Mouse (Mus musculus) midbrain, embryonic 10.5 days (tissue): ENCODE results near the gene 4930438A08Rik. TPM values are rescaled to one million over a fixed set of nuclear protein-coding genes. Genes with fewer than 3 reads are reported as not detected.

Source experiments
- DNase-seq: peaks from one replicate; pipeline ENCODE4 v3.0.0-alpha.2; 2017; ENCODE audit warnings: low spot score
- H3K27ac ChIP-seq: fragments of 300-500 bp; sonication (generic); replicated peaks from 2 replicates; pipeline ENCODE4 v1.5.1; 2016; ENCODE audit warnings: mild to moderate bottlenecking
- H3K27me3 ChIP-seq: fragments of 300-500 bp; sonication (generic); 2 replicates; pipeline ENCODE4 v1.6.1; 2016; ENCODE audit warnings: low read depth, mild to moderate bottlenecking; ENCODE audit not compliant: poor library complexity, severe bottlenecking
- H3K36me3 ChIP-seq: fragments of 300-500 bp; sonication (generic); 2 replicates; pipeline ENCODE4 v1.6.1; 2016; ENCODE audit warnings: mild to moderate bottlenecking, moderate library complexity
- H3K4me1 ChIP-seq: fragments of 300-500 bp; sonication (generic); 2 replicates; pipeline ENCODE4 v1.6.1; 2016
- H3K4me3 ChIP-seq: fragments of 300-500 bp; sonication (generic); 2 replicates; pipeline ENCODE4 v1.5.1; 2016; ENCODE audit warnings: mild to moderate bottlenecking, moderate library complexity
- H3K9me3 ChIP-seq: fragments of 300-500 bp; sonication (generic); replicated peaks from 2 replicates; pipeline ENCODE4 v1.6.1; 2016; ENCODE audit warnings: mild to moderate bottlenecking
- WGBS: fragments of 180-500 bp; shearing (Covaris S2); methylation state at CpG from one replicate; pipeline ENCODE4 v1.1.7; 2016; 5-methylcytosine and 5-hydroxymethylcytosine counted together
- polyA plus RNA-seq: library from polyadenylated mRNA; unstranded; fragments of >200 nt; fragmentation: Nextera tagmentation; extraction: Ambion mirVana; gene quantifications from 2 replicates; pipeline ENCODE4 v1.2.1, GENCODE M21; 2016

The 4930438A08Rik gene
- polyA plus RNA-seq, 1 experiment from 2014 or later, result not detected

- H3K36me3 ChIP-seq, result no peaks in the 10 kb centered on the region
- no peak overlapping the region for H3K27ac ChIP-seq
- no peaks in the 10 kb centered on the region for H3K9me3 ChIP-seq
- 83% methylated on average over 5 of the region's 5 CpGs for WGBS
- H3K4me3 ChIP-seq, result no peak overlapping the region
- no peaks in the 10 kb centered on the region for H3K27me3 ChIP-seq
- no peaks in the 10 kb centered on the region for H3K4me1 ChIP-seq
- DNase-seq, result no peak
Observed at GRCm38 (mm10) chr11:58250550-58250949, 24.0 kb upstream of the 4930438A08Rik start.

GRCm38 (mm10) chr11:58254411-58254810, 20.2 kb upstream of the 4930438A08Rik start:
- no peaks in the 10 kb centered on the region for H3K27me3 ChIP-seq
- DNase-seq, result no peak
- H3K27ac ChIP-seq, result no peak overlapping the region
- no peaks in the 10 kb centered on the region for H3K36me3 ChIP-seq
- no peaks in the 10 kb centered on the region for H3K9me3 ChIP-seq
- WGBS, result 84% methylated on average over 3 of the region's 3 CpGs
- no peaks in the 10 kb centered on the region for H3K4me1 ChIP-seq
- no peak overlapping the region for H3K4me3 ChIP-seq

DNA sequence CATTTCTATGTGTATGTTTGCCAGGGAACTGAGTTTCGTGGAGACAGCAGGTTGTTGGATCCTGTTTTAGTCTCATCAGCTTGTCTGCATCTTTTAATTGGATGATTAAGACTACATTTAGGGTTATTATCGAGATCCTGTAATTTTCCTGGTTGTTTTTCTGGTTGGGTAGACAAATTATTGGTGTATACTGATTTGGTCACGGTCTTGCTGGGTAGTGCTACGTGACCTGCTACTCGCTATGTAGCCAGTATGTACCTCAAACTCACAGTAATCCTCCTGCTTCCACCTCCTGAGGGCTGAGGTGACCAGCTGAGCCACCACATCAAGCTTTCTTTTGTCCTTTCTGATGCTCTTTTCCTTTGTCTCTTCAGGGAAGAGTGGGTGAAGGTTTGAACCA, 16.8 kb upstream of the 4930438A08Rik start:
- DNase-seq, result no peak
- no peak overlapping the region for H3K4me3 ChIP-seq
- H3K27ac ChIP-seq, result no peak overlapping the region
- H3K36me3 ChIP-seq, result no peaks in the 10 kb centered on the region
- 84% methylated on average over 5 of the region's 5 CpGs for WGBS
- H3K4me1 ChIP-seq, result no peaks in the 10 kb centered on the region
- no peaks in the 10 kb centered on the region for H3K27me3 ChIP-seq
- H3K9me3 ChIP-seq, result no peaks in the 10 kb centered on the region

DNA sequence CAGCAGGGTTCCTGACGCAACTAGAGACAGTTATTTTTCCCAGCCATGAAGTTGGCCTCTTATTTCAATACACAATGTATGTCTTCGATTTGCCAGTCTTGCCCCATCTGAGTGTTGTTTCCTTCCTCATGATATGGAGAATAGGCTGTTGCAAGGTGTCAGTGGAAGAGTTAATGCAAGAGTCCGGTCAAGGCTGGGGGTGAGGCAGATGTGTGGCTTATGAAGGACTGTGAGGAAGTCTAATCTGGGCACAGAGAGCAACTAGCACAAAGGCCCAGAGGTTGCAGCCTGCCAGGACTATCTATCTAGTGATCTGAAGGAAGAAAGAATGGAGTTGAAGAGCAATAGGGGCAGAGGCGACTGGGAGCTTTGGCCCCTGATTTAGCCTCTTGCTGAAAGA, 14.4 kb upstream of the 4930438A08Rik start:
- Histone ChIP-seq H3K9me3 (no peaks in the 10 kb centered on the region), H3K36me3 (no peaks in the 10 kb centered on the region)

DNA sequence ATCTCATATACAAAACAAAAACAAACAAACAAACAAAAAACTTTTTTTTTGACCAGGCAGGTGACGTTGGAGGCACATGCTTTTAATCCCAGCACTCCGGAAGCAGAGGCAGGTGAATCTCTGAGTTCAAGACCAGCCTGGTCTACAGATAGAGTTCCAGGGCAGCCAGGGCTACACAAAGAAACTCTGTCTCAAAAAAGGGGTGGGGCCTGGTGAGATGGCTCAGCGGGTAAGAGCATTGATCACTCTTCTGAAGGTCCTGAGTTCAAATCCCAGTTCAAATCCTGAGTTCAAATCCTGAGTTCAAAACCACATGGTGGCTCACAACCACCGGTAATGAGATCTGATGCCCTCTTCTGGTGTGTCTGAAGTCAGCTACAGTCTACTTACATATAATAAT, 12.8 kb upstream of the 4930438A08Rik start:
- 78% methylated on average over 4 of the region's 4 CpGs for WGBS
- H3K4me3 ChIP-seq, result no peak overlapping the region
- no peaks in the 10 kb centered on the region for H3K27me3 ChIP-seq
- no peak for DNase-seq
- no peaks in the 10 kb centered on the region for H3K36me3 ChIP-seq
- H3K9me3 ChIP-seq, result no peaks in the 10 kb centered on the region
- H3K27ac ChIP-seq, result no peak overlapping the region
- no peaks in the 10 kb centered on the region for H3K4me1 ChIP-seq

More for the DNA sequence above, 14.4 kb upstream of the 4930438A08Rik start:
- no peaks in the 10 kb centered on the region for H3K27me3 ChIP-seq
- H3K27ac ChIP-seq, result no peak overlapping the region
- H3K4me1 ChIP-seq, result no peaks in the 10 kb centered on the region
- no peak for DNase-seq
- WGBS, result 88% methylated on average over 4 of the region's 4 CpGs
- no peak overlapping the region for H3K4me3 ChIP-seq

GRCm38 (mm10) chr11:58262336-58262735, 12.3 kb upstream of the 4930438A08Rik start:
- WGBS, result 87% methylated on average over 3 of the region's 3 CpGs
- no peak for DNase-seq
- H3K9me3 ChIP-seq, result no peaks in the 10 kb centered on the region

DNA sequence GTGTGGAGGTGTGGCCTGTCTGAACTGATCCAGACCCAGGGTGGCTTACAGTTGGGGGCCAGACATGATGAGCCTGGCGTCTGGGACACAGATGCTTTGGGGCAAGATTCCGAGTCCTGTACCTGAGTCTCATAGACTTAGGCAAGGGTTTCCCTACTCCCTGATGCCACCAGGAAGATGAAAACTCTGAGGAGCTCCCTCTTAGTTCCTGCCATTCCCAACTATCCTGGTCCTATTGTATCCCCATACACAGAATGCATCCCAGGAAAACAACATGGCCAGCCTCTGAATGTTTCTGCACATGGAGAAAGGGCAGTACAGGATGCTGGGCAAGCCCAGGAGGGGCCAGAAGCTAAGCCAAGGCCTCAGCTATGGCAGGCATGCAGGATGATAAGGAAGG, 11.1 kb upstream of the 4930438A08Rik start:
- 81% methylated on average over 2 of the region's 2 CpGs for whole genome bisulfite sequencing
- Histone ChIP-seq H3K27me3 (no peaks in the 10 kb centered on the region), H3K4me1 (no peaks in the 10 kb centered on the region), H3K36me3 (no peaks in the 10 kb centered on the region), H3K27ac (no peak overlapping the region), H3K4me3 (no peak overlapping the region), H3K9me3 (no peaks in the 10 kb centered on the region)
- no peak for DNase-seq

More at GRCm38 (mm10) chr11:58262336-58262735, 12.3 kb upstream of the 4930438A08Rik start:
- Histone ChIP-seq H3K27me3 (no peaks in the 10 kb centered on the region), H3K36me3 (no peaks in the 10 kb centered on the region), H3K4me1 (no peaks in the 10 kb centered on the region), H3K27ac (no peak overlapping the region), H3K4me3 (no peak overlapping the region)

GRCm38 (mm10) chr11:58264546-58264945, 10.1 kb upstream of the 4930438A08Rik start:
- no peaks in the 10 kb centered on the region for H3K9me3 ChIP-seq
- H3K4me1 ChIP-seq, result no peaks in the 10 kb centered on the region
- DNase-seq, result no peak
- 89% methylated on average over 9 of the region's 9 CpGs for WGBS
- H3K36me3 ChIP-seq, result no peaks in the 10 kb centered on the region
- H3K4me3 ChIP-seq, result no peak overlapping the region
- no peak overlapping the region for H3K27ac ChIP-seq
- no peaks in the 10 kb centered on the region for H3K27me3 ChIP-seq

DNA sequence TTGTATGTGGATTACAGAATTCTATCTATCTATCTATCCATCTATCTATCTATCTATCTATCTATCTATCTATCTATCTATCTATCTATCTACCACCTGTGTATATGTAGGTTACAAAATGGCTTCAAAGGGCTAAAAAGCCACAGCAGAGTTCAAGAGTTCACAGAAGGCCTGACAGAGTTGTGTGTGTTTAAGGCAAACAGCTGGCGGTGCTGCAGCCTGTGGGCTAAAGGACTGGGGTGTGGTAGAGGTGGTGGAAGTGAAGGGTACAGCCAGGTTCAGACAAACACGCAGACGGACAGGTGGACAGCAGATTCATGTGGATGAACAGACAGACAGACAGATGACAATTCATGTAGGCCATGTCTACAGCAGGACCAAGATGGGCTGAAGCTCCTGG, 6.3 kb upstream of the 4930438A08Rik start:
- no peak overlapping the region for H3K4me3 ChIP-seq
- WGBS, result 91% methylated on average over 3 of the region's 3 CpGs
- H3K36me3 ChIP-seq, result no peaks in the 10 kb centered on the region
- no peaks in the 10 kb centered on the region for H3K9me3 ChIP-seq
- no peaks in the 10 kb centered on the region for H3K4me1 ChIP-seq
- no peaks in the 10 kb centered on the region for H3K27me3 ChIP-seq
- DNase-seq, result no peak
- H3K27ac ChIP-seq, result no peak overlapping the region

DNA sequence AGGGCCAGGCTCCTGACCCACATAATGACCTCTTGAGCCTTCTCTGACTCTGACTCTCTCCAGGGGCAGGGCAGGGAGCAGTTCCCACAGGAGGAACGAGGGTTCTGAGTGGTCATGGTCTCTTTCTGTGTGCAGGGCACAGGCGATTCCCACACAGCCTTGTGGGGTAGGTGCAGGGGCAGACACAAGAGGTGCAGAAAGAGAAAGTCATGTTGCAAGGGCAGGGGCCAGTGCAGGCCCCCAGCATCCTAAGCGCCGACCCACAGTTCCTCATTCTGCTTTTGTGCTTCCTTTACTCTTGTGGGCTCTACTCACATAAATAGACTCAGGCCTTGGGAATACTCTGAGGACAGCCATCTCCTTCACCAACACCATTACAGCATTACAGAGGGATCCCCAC, 1.2 kb downstream of the 4930438A08Rik start:
- Histone ChIP-seq H3K9me3 (no peaks in the 10 kb centered on the region), H3K36me3 (no peaks in the 10 kb centered on the region), H3K4me3 (no peak overlapping the region), H3K4me1 (peaks cover 5% of the 10 kb centered on the region), H3K27ac (0 out of 2 replicates have a peak overlapping the region, but pooled peaks have one; percentile 55), H3K27me3 (no peaks in the 10 kb centered on the region)
- WGBS, result 72% methylated on average over 4 of the region's 4 CpGs
- no peak for DNase-seq

GRCm38 (mm10) chr11:58281970-58282496, 7.4 kb downstream of the 4930438A08Rik start:
- 89% methylated on average over 13 of the region's 13 CpGs for WGBS
- Histone ChIP-seq H3K9me3 (no peaks in the 10 kb centered on the region), H3K4me3 (no peak overlapping the region), H3K4me1 (no peaks in the 10 kb centered on the region), H3K27me3 (no peaks in the 10 kb centered on the region), H3K27ac (no peak overlapping the region), H3K36me3 (no peaks in the 10 kb centered on the region)
- no peak for DNase-seq

- WGBS, result 84% methylated on average over 5 of the region's 5 CpGs
- no peak overlapping the region for H3K27ac ChIP-seq
- no peaks in the 10 kb centered on the region for H3K27me3 ChIP-seq
- no peak overlapping the region for H3K4me3 ChIP-seq
- no peaks in the 10 kb centered on the region for H3K9me3 ChIP-seq
- no peaks in the 10 kb centered on the region for H3K36me3 ChIP-seq
- DNase-seq, result no peak
- H3K4me1 ChIP-seq, result no peaks in the 10 kb centered on the region
Observed at GRCm38 (mm10) chr11:58282518-58282917, 7.9 kb downstream of the 4930438A08Rik start.

GRCm38 (mm10) chr11:58289992-58290682, 15.5 kb downstream of the 4930438A08Rik start:
- H3K9me3 ChIP-seq, result no peaks in the 10 kb centered on the region
- 81% methylated on average over 9 of the region's 9 CpGs for WGBS
- no peak overlapping the region for H3K4me3 ChIP-seq
- H3K36me3 ChIP-seq, result no peaks in the 10 kb centered on the region
- no peaks in the 10 kb centered on the region for H3K27me3 ChIP-seq
- no peak for DNase-seq
- H3K4me1 ChIP-seq, result no peaks in the 10 kb centered on the region
- no peak overlapping the region for H3K27ac ChIP-seq
